Mouse (Mus musculus): ENCODE results near the gene Pbld1.

GRCm38 (mm10) chr10:63061266-63061665 lies 1.3 kb downstream of the Pbld1 start:
- TF ChIP-seq CTCF (IDR thresholded peaks at IDR 0.05) (no peak), EP300 (IDR thresholded peaks at IDR 0.05) (no peak)

All from lung, postnatal 0 days (tissue).